Mouse (Mus musculus) large intestine, adult 2 months (tissue): Measurements from ENCODE around the gene Sh3pxd2b. TPM values are rescaled to one million over a fixed set of nuclear protein-coding genes. Genes with fewer than 3 reads are reported as not detected.
"Not testable (repeated sequence)": the region's sequence is repeated elsewhere in the genome, so short reads cannot be mapped to it uniquely, and the experiment has no call there.

ENCODE experiments used
- DNase-seq: peaks from one replicate; pipeline ENCODE4 v3.0.0-alpha.2; 2012; ENCODE audit warnings: low read depth, low spot score
- WGBS: fragments of 180-500 bp; shearing (Covaris S2); methylation state at CpG from one replicate; pipeline ENCODE4 v1.1.7; 2018; 5-methylcytosine and 5-hydroxymethylcytosine counted together
- polyA plus RNA-seq: library from polyadenylated mRNA; depleted of rRNA; stranded (reverse); fragments of >200 nt; gene quantifications from 2 replicates; pipeline ENCODE4 v1.2.3, GENCODE M21; 2012; rRNA removed

The Sh3pxd2b gene
- 3.4 and 3.7 TPM in 2 replicates for polyA plus RNA-seq

- no peak for DNase-seq
- 1% methylated on average over 86 of the region's 86 CpGs for WGBS
Observed at GRCm38 (mm10) chr11:32347607-32348432, at the start of gene Sh3pxd2b. Gene Sh3pxd2b (plus strand): TSS chr11:32347820.

- DNase-seq: no peak
- WGBS: 98% methylated on average over 1 of the region's 1 CpGs
Observed at GRCm38 (mm10) chr11:32297866-32298531, 49.6 kb upstream of the Sh3pxd2b start.

- no peak for DNase-seq
- WGBS: 88% methylated on average over 2 of the region's 2 CpGs
Observed at GRCm38 (mm10) chr11:32298532-32298918, 49.1 kb upstream of the Sh3pxd2b start.

GRCm38 (mm10) chr11:32299865-32300264, 47.8 kb upstream of the Sh3pxd2b start, which contains the start of gene Hbq1a:
Gene Hbq1a (plus strand): TSS chr11:32300069.
- WGBS: 6% methylated on average over 16 of the region's 16 CpGs
- DNase-seq: not testable (repeated sequence)

- 45% methylated on average over 15 of the region's 17 CpGs for WGBS
Observed at GRCm38 (mm10) chr11:32300279-32301267, 47.0 kb upstream of the Sh3pxd2b start.

GRCm38 (mm10) chr11:32301506-32301905, 46.1 kb upstream of the Sh3pxd2b start:
- no peak for DNase-seq
- WGBS: 87% methylated on average over 1 of the region's 1 CpGs

More at GRCm38 (mm10) chr11:32300279-32301267, 47.0 kb upstream of the Sh3pxd2b start:
- no peak for DNase-seq

- 54% methylated on average over 2 of the region's 2 CpGs for WGBS
- DNase-seq: no peak
Observed at GRCm38 (mm10) chr11:32302824-32303419, 44.7 kb upstream of the Sh3pxd2b start.

- 80% methylated on average over 1 of the region's 1 CpGs for WGBS
- no peak for DNase-seq
Observed at GRCm38 (mm10) chr11:32303455-32303854, 44.2 kb upstream of the Sh3pxd2b start.

GRCm38 (mm10) chr11:32307006-32307405, 40.6 kb upstream of the Sh3pxd2b start:
- no peak for DNase-seq
- 68% methylated on average over 1 of the region's 1 CpGs for WGBS

GRCm38 (mm10) chr11:32309446-32309845, 38.2 kb upstream of the Sh3pxd2b start:
- WGBS: 59% methylated on average over 4 of the region's 4 CpGs
- no peak for DNase-seq

GRCm38 (mm10) chr11:32309928-32310327, 37.7 kb upstream of the Sh3pxd2b start:
- DNase-seq: no peak
- 79% methylated on average over 3 of the region's 3 CpGs for WGBS

GRCm38 (mm10) chr11:32316009-32316408, 31.6 kb upstream of the Sh3pxd2b start:
- WGBS: 87% methylated on average over 3 of the region's 3 CpGs
- DNase-seq: no peak

- DNase-seq: no peak
- 61% methylated on average over 11 of the region's 11 CpGs for WGBS
Observed at GRCm38 (mm10) chr11:32320507-32321195, 27.0 kb upstream of the Sh3pxd2b start.

GRCm38 (mm10) chr11:32321196-32321565, 26.4 kb upstream of the Sh3pxd2b start:
- 43% methylated on average over 8 of the region's 8 CpGs for WGBS
- DNase-seq: no peak

- WGBS: 8% methylated on average over 15 of the region's 15 CpGs
Observed at GRCm38 (mm10) chr11:32324609-32325008, 23.0 kb upstream of the Sh3pxd2b start.

GRCm38 (mm10) chr11:32331075-32331474, 16.5 kb upstream of the Sh3pxd2b start:
- 65% methylated on average over 6 of the region's 6 CpGs for WGBS
- DNase-seq: no peak

More at GRCm38 (mm10) chr11:32324609-32325008, 23.0 kb upstream of the Sh3pxd2b start:
- no peak for DNase-seq

- 31% methylated on average over 5 of the region's 5 CpGs for WGBS
- no peak for DNase-seq
Observed at GRCm38 (mm10) chr11:32331861-32332260, 15.8 kb upstream of the Sh3pxd2b start.

- no peak for DNase-seq
- WGBS: 80% methylated on average over 2 of the region's 2 CpGs
Observed at GRCm38 (mm10) chr11:32333235-32333634, 14.4 kb upstream of the Sh3pxd2b start.
